Mouse (Mus musculus): ENCODE data around the gene Actl9. TPM values are rescaled to one million over a fixed set of nuclear protein-coding genes. Genes with fewer than 3 reads are reported as not detected.

Gene Actl9
- not detected for polyA plus RNA-seq (2014; fragmentation: Illumina TruSeq; extraction: RNeasy Lipid Tissue Mini Kit (QIAGEN cat#74804); ENCODE audit: low read depth, low replicate concordance)

DNA sequence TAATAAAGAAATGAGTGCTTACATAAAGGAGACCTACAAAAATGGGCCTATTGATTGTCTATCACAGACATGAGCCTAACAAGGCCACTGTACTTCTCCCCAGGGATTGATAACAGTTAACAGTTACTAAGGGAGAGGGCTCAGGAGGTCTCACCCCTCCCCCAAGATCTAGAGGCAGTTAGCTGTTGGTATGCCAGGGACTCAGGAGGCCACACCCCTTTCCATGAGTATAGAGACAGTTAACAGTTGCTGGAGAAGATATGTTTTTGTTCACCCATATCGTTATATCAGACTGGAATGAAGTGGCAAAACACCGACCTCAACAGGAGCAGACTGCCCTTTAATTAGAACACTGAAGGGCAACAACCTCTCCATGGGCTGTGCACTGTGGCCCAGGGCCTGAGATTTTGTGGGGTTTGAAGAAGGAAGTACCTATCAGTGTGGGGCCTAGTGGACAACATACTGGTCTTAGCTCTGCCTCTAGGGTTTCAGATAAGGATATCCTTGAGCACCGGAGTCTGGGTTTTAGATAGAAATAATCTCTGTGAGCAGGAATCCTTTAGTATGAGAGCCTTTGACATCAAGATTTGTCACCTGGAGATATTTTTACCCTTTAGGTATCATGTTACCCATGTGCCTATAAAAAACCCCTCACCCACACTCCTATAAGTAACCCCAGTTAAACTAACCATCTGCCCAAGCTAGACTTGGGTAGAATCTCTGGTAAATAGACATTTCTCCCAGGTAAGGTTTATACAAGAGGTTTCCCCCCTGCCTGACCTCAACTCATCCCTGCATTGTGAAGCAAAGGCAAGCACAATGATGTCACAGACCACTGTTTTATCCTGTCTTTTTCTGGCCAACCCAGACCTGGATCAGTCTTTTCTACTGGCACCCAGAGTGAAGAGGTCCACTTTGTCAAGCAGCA lies at the start of gene Actl9:
Actl9 (plus strand) TSS at position 878 of the 928 bp plus-strand sequence.

DNA sequence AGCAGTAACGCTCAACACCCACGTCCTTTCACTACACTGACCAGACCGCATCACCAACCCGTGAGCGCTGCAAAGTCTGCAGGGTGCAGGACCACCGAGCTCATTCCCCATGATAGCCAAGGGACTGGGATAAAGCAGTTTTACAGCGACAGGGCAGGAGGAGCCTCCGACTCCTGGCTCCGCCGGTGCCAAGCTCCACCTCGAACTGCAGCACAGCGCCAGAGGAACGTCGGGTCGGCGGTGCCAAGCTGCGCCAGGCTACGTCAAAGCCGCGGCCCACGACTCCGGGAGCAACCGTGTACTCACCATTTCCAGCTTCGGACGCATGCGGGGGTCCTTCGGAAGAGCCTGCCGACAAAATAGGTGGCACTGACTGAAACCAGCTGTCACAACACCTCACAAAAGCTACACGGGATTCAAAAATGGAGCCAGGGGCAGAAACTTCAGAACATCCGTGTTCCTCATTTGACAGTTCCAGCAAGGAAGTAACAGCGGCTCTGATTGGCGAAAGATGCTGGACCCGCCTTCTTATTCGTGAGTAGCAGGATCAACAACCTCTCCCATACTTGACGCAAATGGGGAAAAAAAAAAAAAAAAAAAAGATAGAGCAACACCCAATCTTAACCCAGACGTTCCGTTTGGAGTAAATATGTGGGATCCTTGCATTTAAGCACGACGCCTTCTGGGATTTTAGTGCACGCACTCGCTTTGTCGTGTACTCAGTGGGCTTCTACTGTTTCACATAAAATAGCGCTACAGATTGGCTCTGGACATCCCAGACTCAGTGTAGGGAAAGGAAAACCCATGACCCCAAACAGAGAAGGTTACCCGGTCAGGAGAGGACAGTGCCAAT lies 38.3 kb upstream of the Actl9 start, which contains the start of gene Zfp101:
Zfp101 (minus strand) TSS at position 460 of the 853 bp plus-strand sequence.

Other genes starting within 250 kb of the Actl9 start
- gene Olfr239, start 241.6 kb upstream of the Actl9 start, polyA plus RNA-seq (2014; fragmentation: Illumina TruSeq; extraction: RNeasy Lipid Tissue Mini Kit (QIAGEN cat#74804); ENCODE audit: low read depth, low replicate concordance) = not detected
- gene Olfr1564, start 211.2 kb upstream of the Actl9 start, polyA plus RNA-seq (2014; fragmentation: Illumina TruSeq; extraction: RNeasy Lipid Tissue Mini Kit (QIAGEN cat#74804); ENCODE audit: low read depth, low replicate concordance) = not detected
- gene Zfp955a, start 177.8 kb upstream of the Actl9 start, polyA plus RNA-seq (2014; fragmentation: Illumina TruSeq; extraction: RNeasy Lipid Tissue Mini Kit (QIAGEN cat#74804); ENCODE audit: low read depth, low replicate concordance) = 29.4 TPM
- not detected for gene Olfr63, start 168.2 kb upstream of the Actl9 start, polyA plus RNA-seq (2014; fragmentation: Illumina TruSeq; extraction: RNeasy Lipid Tissue Mini Kit (QIAGEN cat#74804); ENCODE audit: low read depth, low replicate concordance)
- gene Zfp955b, start 143.4 kb upstream of the Actl9 start, polyA plus RNA-seq (2014; fragmentation: Illumina TruSeq; extraction: RNeasy Lipid Tissue Mini Kit (QIAGEN cat#74804); ENCODE audit: low read depth, low replicate concordance) = 18.1 TPM
- gene Zfp81, start 74.0 kb upstream of the Actl9 start, polyA plus RNA-seq (2014; fragmentation: Illumina TruSeq; extraction: RNeasy Lipid Tissue Mini Kit (QIAGEN cat#74804); ENCODE audit: low read depth, low replicate concordance) = 22.4 TPM
- gene Zfp101, start 38.3 kb upstream of the Actl9 start, polyA plus RNA-seq (2014; fragmentation: Illumina TruSeq; extraction: RNeasy Lipid Tissue Mini Kit (QIAGEN cat#74804); ENCODE audit: low read depth, low replicate concordance) = 28.3 TPM
- gene Adamts10, start 91.3 kb downstream of the Actl9 start, polyA plus RNA-seq (2014; fragmentation: Illumina TruSeq; extraction: RNeasy Lipid Tissue Mini Kit (QIAGEN cat#74804); ENCODE audit: low read depth, low replicate concordance) = 1.6 TPM
- gene Myo1f, start 122.8 kb downstream of the Actl9 start, polyA plus RNA-seq (2014; fragmentation: Illumina TruSeq; extraction: RNeasy Lipid Tissue Mini Kit (QIAGEN cat#74804); ENCODE audit: low read depth, low replicate concordance) = not detected
- 1.1 TPM for gene Zfp414, start 196.2 kb downstream of the Actl9 start, polyA plus RNA-seq (2014; fragmentation: Illumina TruSeq; extraction: RNeasy Lipid Tissue Mini Kit (QIAGEN cat#74804); ENCODE audit: low read depth, low replicate concordance)
- gene Pram1, start 205.2 kb downstream of the Actl9 start, polyA plus RNA-seq (2014; fragmentation: Illumina TruSeq; extraction: RNeasy Lipid Tissue Mini Kit (QIAGEN cat#74804); ENCODE audit: low read depth, low replicate concordance) = not detected